Mouse (Mus musculus): ENCODE results near the gene Ccdc153. TPM values are rescaled to one million over a fixed set of nuclear protein-coding genes. Genes with fewer than 3 reads are reported as not detected.

Ccdc153 gene
- total RNA-seq, 2 experiments from 2014 or later: 1.3 to 2.0 TPM

DNA sequence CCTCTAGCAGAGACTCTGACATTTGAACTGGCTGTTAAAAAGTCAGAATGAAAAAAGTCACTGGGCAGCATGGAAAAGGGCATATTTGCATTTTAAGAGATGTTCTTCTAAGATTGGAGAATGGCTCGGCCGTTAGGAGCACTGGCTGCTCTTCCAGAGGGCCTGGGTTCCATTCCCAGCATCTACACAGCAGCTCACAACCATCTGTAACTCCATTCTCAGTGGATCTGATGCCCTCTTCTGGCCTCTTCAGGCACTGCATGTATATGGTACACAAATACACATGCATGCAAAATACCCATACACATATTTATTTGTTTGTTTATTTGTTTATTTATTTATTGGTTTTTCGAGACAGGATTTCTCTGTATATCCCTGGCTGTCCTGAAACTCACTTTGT is 28.6 kb downstream of the Ccdc153 start:
- no peak for DNase-seq (ENCODE audit: low spot score in 2 of 2)
- intact Hi-C loops (cut with DNase I): no loop called here

DNA sequence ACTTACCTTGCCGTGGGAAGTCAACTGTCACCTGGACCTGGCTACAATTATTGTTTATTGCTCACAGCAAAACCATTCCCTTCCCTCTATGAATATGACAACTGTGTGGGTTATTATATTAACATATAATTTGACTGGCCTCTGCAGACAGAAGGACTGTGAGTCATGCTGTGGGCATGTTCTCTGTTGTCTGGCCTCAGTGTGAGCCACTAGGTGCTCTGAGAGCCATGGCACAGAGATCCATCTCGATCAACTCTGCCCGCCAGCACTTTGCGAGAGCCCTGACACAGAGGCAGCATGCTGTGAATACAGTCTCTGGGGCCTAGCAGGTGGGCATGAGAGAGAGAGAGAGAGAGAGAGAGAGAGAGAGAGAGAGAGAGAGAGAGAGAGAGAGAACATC is 29.5 kb downstream of the Ccdc153 start:
- DNase-seq (ENCODE audit: low spot score in 2 of 2): no peak
- intact Hi-C loops (cut with DNase I): no loop called here

DNA sequence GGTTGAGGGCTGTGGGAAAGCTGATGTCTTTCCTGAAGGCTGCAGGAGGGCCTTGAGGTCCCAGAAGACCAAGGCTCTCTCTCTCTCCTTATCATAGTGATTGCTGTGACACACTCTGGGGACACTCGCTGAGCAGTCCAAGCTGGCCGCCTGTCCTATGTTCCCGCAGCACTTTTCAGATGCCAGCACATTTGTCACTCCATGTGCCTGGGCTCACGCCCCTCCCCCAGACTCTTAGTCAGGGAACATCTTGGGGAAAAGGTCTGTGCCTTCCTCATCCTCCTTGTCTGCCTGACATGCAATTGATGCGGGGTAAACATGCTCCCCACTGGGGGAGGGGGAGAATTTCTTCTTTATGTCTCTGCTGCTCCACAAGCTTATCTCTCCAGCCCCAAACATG is 42.7 kb downstream of the Ccdc153 start:
- no peak for DNase-seq (ENCODE audit: low spot score in 2 of 2)
- intact Hi-C loops (cut with DNase I): no loop called here

DNA sequence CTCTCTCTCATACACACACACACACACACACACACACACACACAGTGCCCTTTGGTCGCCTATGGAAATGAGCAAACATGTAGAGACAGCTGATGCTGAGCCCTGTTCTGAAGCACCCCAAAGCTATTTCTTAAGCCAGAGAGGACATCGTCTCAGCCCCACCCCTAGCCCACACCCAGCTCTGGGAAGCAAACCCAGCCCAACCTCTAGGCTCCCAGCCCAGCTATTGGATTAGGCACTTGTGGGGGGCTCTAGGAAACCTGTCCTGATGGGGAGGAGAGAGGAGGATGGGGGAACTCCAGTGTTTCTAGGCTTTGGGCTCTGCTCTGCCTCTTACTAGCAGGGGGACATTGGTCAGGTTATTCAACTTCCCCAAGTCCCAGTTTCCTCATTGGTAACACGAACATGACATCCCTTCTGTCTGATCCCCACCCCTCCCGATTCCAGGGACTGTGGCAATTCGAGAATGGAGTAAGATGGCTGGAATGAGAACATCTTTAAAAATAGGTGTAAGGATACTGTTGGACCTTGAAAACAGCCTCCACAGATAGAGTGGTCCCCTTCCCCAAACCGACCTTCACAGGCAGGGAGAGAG is 45.9 kb downstream of the Ccdc153 start:
- intact Hi-C loops (cut with DNase I): no loop called here
- no peak for DNase-seq (ENCODE audit: low spot score in 2 of 2)

DNA sequence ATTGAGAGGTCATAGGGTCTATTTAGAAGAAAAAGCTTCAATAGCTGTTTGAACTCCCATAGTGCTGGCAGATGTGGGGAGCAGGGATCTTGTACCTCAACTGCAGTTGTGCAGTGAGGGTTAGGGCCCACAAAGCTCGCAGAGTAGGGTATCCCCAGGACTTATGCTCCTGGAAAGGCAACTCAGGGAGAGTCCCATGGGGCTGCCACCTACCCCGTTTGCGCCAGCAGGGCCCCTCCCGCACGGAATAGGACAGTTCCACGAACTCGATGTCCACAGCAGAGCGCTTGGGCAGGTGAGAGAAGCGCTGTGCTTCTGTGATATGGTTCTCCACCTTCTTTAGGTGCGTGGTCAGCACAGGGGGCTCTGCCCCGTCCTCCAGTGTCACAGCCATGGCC is 46.5 kb downstream of the Ccdc153 start:
- intact Hi-C loops (cut with DNase I): no loop called here
- DNase-seq (ENCODE audit: low spot score in 2 of 2): no peak

DNA sequence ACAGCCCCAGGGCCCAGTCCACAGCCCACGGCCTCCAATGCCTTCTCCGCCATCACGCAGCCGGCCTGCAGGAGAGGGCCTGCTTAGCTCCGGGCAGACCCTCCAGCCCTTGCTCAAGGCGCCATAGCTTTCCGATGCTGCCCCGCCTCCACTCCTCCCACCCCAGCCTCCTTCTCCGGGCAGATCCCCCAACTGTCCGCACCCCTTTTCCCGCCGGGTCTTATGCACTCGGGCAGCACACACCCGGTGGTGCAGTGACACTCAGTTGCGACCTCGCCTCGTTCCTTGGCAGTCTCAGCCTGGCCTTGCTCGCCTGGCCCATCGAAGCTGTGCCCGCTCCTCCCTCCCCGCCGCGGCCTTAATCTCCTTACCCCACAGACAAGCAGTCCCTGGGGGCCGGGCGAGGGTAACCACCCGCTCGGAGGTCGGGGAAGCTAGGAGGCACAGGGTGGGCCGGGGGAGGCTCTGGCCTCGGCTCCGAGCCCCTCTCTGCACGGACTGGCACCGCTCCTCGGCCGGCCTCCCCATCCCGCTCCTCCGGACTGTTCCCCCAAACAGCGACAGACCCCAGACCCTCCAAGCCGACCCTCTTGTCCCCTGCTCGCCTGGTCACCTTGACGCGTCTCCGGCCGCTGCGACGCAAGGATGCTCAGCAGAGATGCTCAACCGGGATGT is 47.1 kb downstream of the Ccdc153 start:
- peak in 1 of 2 experiments; percentile 26 for DNase-seq (ENCODE audit: low spot score in 2 of 2)
- intact Hi-C loops (cut with DNase I): loop anchor here (2.0 kb wide), 1 partner anchor 17 kb away; the partner anchor contains the start of gene Hinfp

DNA sequence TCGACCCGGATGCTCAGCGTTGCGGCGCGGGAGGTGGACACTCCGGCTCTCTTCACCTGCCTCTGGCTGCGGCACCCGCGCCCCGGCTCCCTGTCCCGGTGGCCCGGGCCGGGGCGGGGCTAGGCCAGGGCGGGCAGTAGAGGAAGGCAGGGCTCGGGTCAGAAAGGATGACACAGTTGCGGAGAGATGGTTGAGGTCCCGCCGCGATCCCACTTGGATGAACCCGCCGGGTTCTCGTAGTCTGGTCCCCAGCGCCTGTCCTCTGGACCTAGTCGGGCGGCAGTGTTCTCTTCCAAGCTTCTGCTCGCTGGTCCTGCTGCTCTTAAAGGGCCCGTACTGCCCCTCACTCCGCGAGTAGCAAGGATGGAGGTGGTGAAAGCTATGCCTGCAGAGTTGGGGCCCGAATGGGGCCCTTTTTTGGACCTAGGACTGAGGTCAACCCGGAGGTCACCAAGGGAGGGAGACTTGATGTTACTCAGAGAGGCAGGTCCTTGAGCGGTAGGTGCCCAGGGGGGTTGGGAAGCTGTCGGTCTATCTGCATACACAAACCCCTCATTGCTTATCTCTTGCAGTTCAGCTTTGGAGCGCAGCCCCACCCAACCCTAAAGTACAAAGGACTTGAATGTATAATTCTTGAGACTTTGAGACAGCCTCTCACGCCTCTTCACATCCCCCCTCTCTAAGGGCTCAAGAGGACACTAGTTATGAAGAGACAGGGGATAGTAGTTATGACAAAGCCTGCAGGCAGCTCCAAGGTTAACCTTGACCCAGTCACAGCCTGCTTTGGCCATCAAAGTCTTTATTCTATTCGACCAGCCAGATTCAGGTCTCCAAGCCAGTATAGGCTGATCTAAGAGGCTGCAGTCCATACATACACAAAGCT is 47.8 kb downstream of the Ccdc153 start, which contains the start of gene Abcg4:
Gene Abcg4 (minus strand): TSS at position 540 of the 883 bp plus-strand sequence.
- peak; percentile 59 to 67 for DNase-seq (ENCODE audit: low spot score in 2 of 2)
- intact Hi-C loops (cut with DNase I): loop anchor here (2.0 kb wide), 1 partner anchor 16 kb away; the partner anchor contains the start of gene Hinfp

DNA sequence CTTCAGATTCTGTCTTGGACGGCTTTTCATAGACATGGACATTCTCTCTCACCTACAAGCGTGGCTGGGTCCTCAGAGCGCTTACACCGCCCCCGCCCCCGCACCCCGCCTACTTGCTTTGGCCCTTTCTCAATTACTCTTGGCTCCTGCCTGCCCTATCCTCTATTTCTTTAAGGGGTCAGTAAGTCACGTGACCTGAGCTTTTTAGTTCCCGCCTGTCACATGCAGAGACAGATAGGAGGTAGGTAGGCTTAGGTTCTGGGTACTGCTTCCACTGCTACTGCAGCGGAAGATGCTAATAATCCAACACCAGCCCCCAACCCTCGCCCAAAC is 48.4 kb downstream of the Ccdc153 start:
- DNase-seq (ENCODE audit: low spot score in 2 of 2): no peak
- intact Hi-C loops (cut with DNase I): loop anchor here (2.0 kb wide), 1 partner anchor 16 kb away; the partner anchor contains the start of gene Hinfp

DNA sequence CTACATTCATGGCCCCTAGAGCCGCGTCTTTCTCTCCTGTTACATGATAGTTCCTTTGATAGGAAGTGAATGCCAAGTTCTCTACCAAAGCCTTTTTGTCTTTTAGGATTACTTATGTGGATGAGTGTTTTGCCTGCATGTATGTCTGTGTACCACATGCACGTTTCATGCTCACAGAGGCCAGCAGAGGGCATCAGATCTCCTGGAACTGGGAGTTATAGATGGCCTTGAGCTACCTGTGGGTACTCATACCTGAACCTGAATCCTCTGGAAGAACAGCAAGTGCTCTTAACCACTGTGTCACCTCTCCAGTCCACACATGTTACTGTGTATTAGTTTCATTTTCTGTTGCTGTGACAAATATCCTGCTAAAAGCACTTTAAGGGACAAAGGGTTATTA is 52.0 kb downstream of the Ccdc153 start:
- no peak for DNase-seq (ENCODE audit: low spot score in 2 of 2)
- intact Hi-C loops (cut with DNase I): loop anchor here (5.0 kb wide), 1 partner anchor 40 kb away; the partner anchor contains the start of gene H2afx

Other genes starting within 250 kb of the Ccdc153 start
- gene Thy1, start 197.3 kb upstream of the Ccdc153 start, total RNA-seq (2021): 100 to 1,000 TPM; 826 to 894 TPM
- 100 to 1,000 TPM in 1 of 2 experiments, 10 to 100 TPM in 1; 72.3 to 106 TPM for gene Usp2, start 173.7 kb upstream of the Ccdc153 start, total RNA-seq (2021)
- 1 to 10 TPM in 1 of 2 experiments, under 1 TPM in 1; 0.55 to 1.6 TPM for gene Mfrp, start 138.9 kb upstream of the Ccdc153 start, total RNA-seq (2021)
- 10 to 100 TPM; 23.1 to 26.1 TPM for gene C1qtnf5, start 133.4 kb upstream of the Ccdc153 start, total RNA-seq (2021)
- under 1 TPM; 0.14 to 0.27 TPM for gene Gm49380, start 127.2 kb upstream of the Ccdc153 start, total RNA-seq (2021)
- 10 to 100 TPM; 30.6 to 31.5 TPM for gene Rnf26, start 127.2 kb upstream of the Ccdc153 start, total RNA-seq (2021)
- gene Mcam, start 106.2 kb upstream of the Ccdc153 start, total RNA-seq (2021): 10 to 100 TPM; 13.2 to 14.8 TPM
- gene Cbl, start 6.6 kb upstream of the Ccdc153 start, total RNA-seq (2021): 10 to 100 TPM; 53.4 to 54.2 TPM
- gene Pdzd3, start 10.8 kb downstream of the Ccdc153 start, total RNA-seq (2021): under 1 TPM; 0.53 to 0.73 TPM
- gene Nlrx1, start 27.9 kb downstream of the Ccdc153 start, total RNA-seq (2021): 10 to 100 TPM; 11.6 to 14.0 TPM
- 10 to 100 TPM; 60.5 to 61.6 TPM for gene Abcg4, start 47.9 kb downstream of the Ccdc153 start, total RNA-seq (2021)
- gene Hinfp, start 65.0 kb downstream of the Ccdc153 start, total RNA-seq (2021): 10 to 100 TPM; 28.4 to 28.6 TPM
- gene C2cd2l, start 79.6 kb downstream of the Ccdc153 start, total RNA-seq (2021): 100 to 1,000 TPM; 207 to 225 TPM
- 10 to 100 TPM; 12.5 to 13.8 TPM for gene Dpagt1, start 85.3 kb downstream of the Ccdc153 start, total RNA-seq (2021)
- 10 to 100 TPM; 56.6 to 56.8 TPM for gene H2afx, start 94.0 kb downstream of the Ccdc153 start, total RNA-seq (2021)
- gene Hmbs, start 103.6 kb downstream of the Ccdc153 start, total RNA-seq (2021): 10 to 100 TPM; 14.8 to 22.0 TPM
- 10 to 100 TPM; 47.3 to 47.4 TPM for gene Vps11, start 121.0 kb downstream of the Ccdc153 start, total RNA-seq (2021)
- gene Hyou1, start 138.8 kb downstream of the Ccdc153 start, total RNA-seq (2021): 100 to 1,000 TPM; 142 to 144 TPM
- gene Slc37a4, start 156.2 kb downstream of the Ccdc153 start, total RNA-seq (2021): 10 to 100 TPM; 27.3 to 29.1 TPM
- 100 to 1,000 TPM; 615 to 632 TPM for gene Rps25, start 166.5 kb downstream of the Ccdc153 start, total RNA-seq (2021)
- 10 to 100 TPM; 67.6 to 68.8 TPM for gene Trappc4, start 166.9 kb downstream of the Ccdc153 start, total RNA-seq (2021)
- 10 to 100 TPM; 14.6 to 15.8 TPM for gene Ccdc84, start 177.9 kb downstream of the Ccdc153 start, total RNA-seq (2021)
- not detected for gene Foxr1, start 200.5 kb downstream of the Ccdc153 start, total RNA-seq (2021)
- not detected for gene Upk2, start 214.3 kb downstream of the Ccdc153 start, total RNA-seq (2021)
- gene Bcl9l, start 242.1 kb downstream of the Ccdc153 start, total RNA-seq (2021): 10 to 100 TPM; 60.3 to 60.9 TPM

Data from left cerebral cortex, postnatal 25 days (tissue).